Mouse (Mus musculus) monocyte, adult 5-6 weeks (primary cell): ENCODE results near the gene Tmem269. TPM values are rescaled to one million over a fixed set of nuclear protein-coding genes. Genes with fewer than 3 reads are reported as not detected.

Source experiments
- ATAC-seq: fragments of 153-309, 156-312 bp; replicated peaks from 2 replicates; pipeline ENCODE4 v1.8.0; 2017; ENCODE audit warnings: mild to moderate bottlenecking; ENCODE audit not compliant: low TSS enrichment, insufficient number of reproducible peaks, severe bottlenecking, poor library complexity, low FRiP score
- total RNA-seq: library from RNA; stranded (forward); fragments of 200-1000, 200-491, 200-594 nt; gene quantifications from 3 replicates; pipeline ENCODE4 v1.2.3, GENCODE M21; 2017

The Tmem269 gene
- total RNA-seq, 1 experiment from 2014 or later = not detected

DNA sequence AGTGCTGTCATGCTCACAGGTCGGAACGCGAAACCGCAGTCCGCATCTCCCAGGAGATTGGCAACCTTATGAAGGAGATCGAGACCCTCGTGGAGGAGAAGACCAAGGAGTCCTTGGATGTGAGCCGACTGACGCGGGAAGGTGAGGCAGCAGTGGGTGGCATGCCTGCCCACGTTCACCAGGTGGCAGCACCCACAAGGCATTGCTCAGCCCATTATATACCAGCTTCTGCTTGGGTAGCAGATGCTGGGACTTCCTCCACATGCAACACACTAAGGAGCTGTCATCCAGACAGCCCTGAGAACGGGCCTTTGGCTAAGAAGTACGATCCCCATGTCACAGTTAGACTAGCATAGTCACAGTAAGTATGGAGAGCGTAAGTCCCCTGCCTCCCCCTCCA is 23.6 kb upstream of the Tmem269 start:
- no peak for ATAC-seq

DNA sequence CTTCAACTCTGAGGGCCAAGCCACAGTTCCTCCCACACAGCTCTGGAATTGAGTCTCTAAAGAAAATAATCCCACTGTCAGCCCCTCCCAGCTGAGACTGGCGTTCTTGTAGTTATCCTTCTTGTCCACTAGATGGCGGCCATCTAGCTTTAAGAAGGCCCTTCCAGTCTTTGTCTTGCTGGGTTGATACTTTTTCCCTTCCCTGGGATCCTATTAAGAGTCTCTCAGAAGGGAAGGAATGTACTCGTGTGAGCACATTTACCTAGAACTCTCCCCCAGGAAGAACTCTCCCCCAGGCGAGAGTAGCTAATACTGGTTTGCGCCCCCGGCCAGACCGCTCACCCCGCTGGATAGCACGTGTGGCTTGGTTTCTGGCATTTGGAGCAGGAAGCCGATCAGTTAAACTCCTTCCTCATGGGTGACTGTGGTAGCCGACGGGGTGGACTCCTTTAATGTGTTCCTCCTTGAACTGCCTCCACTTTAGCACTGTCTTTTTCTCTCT is 21.2 kb upstream of the Tmem269 start:
- ATAC-seq = peak; percentile 76

DNA sequence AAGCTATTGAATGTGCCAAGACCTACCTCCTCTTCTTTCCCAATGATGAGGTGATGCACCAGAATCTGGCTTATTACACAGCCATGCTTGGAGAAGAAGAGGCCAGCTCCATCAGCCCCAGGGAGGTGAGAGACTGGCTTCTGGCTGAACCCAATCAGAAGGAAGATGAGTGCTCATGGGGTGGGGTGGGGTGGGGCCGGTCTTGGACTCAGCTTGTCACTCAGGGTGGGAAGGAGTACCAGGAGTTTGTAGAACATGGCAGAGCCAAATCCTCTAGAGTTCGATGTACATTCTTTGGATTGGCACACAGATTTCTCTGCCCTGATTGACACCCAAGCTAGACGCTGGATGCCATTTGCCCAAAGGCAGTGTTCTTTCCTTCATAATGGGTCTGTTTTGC is 20.6 kb upstream of the Tmem269 start:
- ATAC-seq = no peak

DNA sequence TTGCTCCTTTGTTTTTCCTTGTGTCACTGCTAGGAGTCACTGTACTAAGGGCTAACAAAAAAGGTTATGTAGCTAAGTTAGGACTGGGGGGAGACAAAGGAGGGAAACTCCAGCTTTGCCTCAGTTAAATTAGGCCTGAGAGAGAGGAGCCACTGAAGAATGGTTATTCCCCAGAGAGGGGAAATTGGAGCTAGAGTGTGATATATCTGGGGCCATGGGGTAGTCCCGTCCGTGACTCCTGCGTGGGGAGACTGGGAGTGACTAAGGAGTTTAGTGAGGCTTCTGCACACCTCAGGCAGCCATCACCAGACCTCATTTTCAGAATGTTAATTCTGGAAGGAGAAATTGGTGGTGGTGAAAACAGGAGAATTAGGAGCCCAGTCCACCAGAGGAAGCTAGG is 16.3 kb upstream of the Tmem269 start:
- no peak for ATAC-seq

DNA sequence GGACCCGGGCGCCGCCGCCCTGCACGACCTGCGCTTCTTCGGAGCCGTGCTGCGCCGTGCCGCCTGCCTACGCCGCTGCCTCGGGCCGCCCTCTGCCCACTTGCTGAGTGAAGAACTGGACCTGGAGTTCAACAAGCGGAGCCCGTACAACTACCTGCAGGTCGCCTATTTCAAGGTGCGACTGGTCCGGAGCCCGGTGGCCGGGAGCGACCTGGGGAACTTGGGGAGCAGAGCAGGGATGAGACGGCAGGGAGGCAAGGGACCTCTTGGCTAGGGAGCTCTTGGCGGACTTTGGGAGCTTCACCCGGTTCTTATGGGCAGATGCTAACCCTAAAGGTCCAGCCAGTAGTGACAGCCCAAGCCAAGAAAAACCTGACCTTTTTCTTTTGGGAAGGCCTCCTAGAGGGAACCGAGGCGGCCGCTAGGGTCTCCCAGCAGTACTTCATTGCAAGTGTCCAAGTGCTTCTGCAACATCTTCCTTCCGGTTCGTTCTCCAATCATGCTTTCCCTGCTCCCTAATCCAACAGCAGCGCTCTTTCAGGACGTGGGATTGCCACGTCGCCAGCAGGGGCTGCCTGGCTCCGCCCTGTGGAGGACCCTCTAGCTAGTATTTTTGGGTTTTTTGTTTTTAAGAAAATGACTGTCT is 15.4 kb upstream of the Tmem269 start:
- no peak for ATAC-seq

DNA sequence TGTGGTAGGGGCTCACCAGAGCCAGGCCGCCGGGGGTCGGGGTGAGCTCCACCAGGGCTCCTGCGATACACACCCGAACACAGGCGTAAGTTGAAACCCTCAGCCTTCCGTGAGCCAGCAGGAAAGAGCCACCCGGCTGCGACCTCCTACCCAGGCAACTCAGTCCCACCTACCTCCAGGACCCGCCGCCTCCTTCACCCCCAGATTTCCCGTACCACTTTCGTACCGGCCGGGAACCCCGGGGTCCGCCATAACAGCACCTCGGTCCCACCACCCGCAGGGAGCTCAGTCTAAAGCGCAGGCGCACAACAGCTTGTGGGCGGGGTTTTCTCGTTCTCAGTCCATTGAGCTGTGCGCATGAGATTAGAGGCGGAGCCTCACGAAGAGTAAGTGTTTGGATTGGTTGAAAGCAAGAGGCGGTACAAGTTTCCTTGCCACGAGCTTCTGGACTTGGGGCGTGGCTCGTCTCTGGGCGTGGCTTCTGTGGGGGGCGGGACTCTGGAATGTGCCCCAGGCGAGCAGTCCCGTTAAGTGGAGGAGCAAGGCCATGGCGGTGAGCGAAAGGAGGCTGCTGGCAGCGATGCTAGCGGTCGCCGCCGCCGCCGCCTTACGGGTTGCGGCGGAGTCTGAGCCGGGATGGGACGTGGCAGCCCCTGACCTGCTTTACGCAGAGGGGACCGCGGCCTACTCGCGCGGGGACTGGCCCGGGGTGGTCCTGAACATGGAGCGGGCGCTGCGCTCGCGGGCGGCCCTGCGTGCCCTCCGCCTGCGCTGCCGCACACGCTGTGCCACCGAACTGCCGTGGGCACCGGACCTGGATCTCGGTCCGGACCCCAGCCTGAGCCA is 14.6 kb upstream of the Tmem269 start, which contains the start of the genes AU022252 and P3h1:
Gene AU022252, minus strand, starts transcription at position 303 of the 846 bp plus-strand sequence.
Gene P3h1, plus strand, starts transcription at position 506 of the 846 bp plus-strand sequence.
- ATAC-seq = peak; percentile 100

DNA sequence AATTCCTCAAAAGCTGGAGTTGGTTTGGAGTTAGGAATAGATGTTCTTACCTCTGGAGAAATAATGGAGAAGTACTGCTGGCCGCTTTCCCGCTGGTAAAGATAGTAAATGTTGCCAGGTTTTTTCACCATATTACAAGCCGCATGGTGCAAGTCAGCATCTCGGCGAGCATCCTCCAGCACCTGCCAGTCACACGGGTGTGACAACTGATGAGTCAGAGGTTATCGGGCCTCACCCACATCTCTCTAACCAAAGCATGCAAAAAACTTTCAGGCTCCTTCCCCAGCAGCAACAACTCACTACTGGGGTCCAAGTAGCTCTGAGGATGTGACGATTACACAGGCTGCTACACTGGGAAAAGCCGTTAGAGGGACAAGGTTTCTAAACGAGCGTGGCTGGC is 8.7 kb upstream of the Tmem269 start:
- ATAC-seq = no peak

DNA sequence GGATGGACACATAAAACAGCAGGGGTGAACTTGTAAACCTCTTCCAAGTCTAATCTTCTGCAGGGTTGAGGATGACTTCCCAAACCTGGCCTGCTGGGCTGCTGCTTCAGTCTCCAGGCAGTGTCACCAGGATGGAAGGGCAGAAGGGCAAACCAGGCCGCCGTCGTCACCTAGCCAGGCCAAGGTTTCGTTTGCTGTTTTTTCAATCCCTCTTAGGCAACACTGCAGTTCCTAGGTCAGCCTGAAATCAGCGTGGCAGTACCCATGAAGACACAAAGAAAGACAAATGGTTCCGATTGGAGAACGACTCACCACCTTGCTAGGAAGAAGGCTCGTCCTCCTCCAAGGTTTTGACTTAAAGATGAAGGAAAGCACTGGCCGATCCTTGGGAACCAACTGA is 7.7 kb upstream of the Tmem269 start:
- no peak for ATAC-seq

DNA sequence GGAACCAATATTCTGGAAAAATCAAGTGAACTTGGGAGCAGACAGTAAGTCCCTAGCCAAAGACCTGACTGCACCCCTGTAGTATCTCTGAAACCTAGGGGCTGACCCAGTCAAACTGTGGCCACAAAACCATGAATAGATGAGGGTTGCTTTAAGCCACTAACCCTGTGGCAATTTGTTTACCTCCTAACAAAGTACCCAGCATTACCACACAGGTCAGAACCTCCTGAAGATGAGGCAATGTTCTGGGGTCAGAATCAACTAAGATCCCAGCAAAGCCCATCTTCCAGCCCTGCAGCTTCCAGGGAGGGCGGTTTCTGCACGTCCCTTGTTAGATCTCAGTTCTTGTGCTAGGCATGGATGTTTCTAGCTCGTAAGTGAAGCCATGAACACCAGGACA is 6.5 kb upstream of the Tmem269 start:
- ATAC-seq = no peak

DNA sequence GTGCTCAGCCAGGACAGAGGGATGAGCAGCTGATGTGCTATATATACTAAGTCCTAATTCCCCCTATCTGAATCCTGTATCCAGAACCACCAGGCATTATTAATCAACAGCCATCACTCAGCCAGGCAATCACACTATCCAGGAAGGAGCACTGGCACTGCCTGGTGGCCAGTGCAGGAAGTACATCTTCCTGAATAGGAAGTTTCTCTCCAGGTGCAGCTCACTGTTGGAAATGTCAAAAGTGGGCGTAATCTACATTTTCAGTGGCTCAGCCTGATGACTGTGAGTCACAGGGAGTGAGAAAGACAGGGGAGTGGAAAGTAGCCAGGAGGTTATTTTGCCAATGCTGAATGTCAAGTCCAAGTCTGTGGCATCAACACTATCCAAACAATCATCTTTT is 5.7 kb upstream of the Tmem269 start:
- peak; percentile 55 for ATAC-seq

DNA sequence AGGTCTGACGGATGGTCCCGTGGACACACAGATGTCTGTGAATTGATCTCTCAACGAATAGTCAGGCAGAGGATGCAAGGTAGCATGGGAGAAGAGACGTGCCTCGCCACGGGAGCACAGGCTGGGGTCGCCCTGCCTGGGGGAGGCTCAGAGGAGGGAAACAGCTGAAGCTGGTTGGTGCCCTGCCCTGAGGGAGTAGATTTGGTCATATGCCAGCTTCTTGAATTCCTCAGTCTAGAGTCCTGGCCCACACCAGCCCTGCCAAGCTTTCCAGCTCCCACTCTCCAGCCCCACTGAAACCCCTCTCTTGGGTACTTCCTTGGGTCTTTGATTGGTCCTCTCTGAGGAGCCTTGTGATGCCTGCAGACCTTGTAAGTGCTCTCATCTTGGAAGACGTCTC is 1.4 kb downstream of the Tmem269 start:
- no peak for ATAC-seq

DNA sequence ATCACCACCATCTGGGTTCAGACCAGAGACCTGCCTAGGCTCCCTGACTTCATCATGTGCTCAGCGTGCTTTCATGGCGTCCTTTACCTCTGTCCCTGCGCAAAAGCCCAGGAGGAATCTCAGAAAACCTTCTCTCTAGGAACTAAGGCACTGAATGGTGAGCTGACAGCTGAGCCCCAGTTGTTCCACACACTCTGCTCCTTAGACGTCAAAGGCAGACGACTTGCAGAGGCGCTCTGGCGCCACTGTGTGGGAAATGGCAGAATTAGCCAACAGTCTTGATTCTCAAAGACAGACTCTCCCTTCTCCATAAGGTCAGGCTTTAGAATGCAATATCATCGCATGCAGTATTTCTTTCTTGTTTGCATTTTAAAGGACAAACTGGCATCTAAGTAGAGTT is 13.3 kb downstream of the Tmem269 start:
- ATAC-seq = no peak

DNA sequence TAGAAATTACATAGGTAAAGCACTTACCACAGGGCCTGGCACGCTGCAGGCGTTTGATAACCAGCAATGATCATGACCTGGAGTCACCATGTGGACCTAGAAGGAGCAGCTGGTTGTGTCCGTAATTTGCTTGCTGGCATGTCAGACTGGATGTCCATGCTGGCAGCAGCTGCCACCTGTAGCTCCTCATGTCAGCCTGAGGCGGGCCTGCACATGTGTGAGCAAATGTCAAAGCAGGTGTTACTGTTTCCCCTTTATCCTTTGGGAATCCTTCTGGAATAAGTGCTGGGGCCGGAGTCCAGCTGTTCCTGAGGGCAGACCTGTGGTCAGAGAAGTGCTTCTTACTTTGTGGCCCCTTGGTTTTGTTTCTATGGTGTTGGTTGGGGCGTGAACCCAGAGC is 19.9 kb downstream of the Tmem269 start:
- no peak for ATAC-seq

DNA sequence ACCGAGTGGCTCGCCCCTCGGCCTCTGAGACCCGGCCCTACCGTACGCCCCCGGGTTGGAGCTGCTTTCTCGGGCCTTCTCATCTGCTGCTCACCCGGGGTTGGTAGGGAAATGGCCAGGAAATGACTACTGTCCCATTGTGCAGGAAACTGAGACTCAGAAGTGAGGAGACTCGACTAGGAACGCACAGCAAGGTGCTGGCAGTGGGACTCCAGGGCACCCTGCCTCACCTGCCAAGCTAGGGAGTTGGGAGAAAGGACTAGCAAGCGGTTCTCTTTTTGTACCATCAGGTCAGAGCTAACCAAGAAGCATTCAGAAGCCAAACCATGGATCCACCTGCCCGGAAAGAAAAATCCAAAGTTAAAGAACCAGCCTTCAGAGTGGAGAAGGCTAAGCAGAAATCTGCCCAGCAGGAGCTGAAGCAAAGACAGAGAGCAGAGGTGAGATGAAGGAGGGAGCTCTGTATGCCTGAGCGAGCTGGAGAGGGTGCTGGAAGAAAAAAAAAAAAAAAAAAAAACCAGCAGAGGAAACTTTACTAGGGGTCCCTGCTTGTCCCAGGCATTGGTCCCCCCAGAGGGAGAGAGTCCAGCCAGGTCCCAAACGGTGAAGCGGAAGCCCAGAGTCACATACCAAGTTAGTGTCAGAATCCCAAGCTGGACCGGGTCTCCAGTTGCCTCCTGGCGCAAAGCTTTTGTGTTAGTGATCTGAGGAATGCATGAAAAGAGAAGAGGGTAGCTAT is 22.3 kb downstream of the Tmem269 start:
- no peak for ATAC-seq

DNA sequence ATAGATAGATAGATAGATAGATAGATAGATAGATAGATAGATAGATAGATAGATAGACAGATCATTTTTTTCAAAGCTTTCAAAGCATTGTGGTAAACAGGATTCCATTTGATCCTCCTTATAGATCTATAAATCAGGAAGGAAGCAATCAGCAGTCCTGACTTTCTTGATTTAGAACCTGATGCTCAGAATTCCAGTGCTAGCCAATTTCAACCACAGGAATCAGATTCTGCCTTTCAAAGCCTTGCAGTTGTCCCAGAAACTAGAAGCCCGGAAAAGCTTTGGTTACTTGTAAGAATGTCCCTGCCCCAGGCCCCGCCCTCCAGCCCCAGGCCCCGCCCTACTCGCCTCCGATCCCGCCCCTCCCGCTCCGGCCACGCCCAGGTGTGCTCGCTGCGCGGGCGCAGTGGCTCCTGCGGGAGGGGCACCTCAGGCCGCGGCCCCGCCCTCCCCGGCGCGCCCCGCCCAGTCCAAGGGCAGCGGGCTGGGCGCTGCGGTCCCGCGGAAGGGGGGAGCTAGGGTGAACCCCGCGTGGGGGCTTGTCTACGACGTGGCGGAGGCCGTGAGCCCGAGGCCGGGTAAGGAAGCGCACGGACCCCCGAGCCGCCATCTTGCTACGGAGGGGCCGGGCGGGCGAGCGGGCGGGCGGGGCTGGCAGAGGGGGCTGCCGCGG is 23.0 kb downstream of the Tmem269 start, which contains the start of gene Svbp:
Gene Svbp, plus strand, starts transcription at position 398 of the 673 bp plus-strand sequence.
- peak; percentile 77 for ATAC-seq

DNA sequence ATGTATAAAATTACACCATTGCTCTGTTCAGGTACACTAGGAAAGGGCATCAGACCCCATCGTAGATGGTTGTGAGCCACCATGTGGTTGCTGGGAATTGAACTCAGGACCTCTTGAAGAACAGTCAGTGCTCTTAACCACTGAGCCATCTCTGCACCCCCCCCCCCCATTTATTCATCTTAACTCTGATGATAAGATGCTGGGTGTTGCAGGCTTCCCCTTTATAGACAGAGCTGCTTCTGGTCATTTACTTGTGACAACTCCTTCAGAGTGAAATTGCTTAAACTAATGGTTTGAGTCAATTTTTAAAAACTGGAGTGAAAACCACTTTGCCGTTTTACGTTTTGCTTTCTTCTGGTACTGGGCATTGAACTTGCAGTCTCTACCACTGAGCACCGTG is 25.3 kb downstream of the Tmem269 start:
- ATAC-seq = no peak

DNA sequence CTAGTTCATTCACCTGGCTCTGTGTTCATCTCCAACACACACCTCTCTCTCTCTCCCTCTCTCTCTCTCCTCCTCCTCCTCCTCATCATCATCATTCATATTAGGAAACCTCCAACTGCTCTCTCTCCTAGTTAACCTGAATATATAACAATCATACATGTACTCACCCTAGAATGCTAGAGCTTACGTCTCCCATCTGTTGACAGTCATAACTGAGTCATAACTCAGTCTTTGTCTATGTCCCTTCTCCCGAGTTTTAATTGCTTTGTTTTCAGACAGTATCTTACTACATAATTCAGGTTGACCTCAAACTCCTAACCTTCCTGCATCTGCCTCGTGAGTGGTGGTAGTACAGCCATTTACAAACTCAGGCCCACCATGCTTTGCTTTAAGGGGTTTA is 26.7 kb downstream of the Tmem269 start:
- ATAC-seq = no peak

DNA sequence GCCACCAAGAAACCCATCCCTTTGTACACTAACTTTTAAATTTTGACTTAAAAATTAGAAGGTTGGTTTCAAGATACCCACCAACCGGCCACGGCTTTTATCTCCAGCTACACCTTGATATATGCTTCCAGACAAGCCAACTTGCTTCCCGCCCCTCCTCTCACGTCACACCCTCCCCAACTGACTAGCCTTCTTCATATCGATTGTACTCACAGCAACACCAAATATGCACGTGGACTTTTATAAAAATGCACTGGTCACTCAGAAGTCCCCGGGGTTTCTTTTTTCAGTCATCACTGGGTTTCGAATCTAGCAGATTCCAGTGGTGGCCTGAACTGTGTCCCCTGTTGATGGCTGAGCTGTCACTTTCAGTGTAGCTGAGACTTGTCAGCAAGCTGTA is 27.4 kb downstream of the Tmem269 start:
- ATAC-seq = no peak

DNA sequence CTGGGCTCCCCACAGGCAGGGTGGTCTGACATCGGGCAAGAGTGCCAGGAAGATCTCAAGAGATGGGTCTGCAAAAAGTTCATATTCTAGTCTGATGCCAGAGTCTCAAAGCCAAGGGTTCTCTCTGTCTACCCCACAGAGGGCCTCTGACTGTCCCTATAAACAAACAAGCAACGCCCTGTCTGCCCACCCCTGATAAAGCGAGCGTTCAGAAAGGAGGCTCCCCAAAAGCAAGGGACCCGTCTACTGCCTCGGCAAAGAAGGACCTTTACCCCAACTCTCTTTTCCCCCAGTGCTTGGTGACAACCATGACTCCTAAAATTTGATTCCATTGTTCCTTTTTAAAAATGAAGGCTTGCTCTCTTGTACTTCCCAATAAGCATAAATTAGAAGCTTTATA is 28.2 kb downstream of the Tmem269 start, which contains the start of gene Ermap:
Gene Ermap, minus strand, starts transcription at position 148 of the 400 bp plus-strand sequence.
- ATAC-seq = no peak
